Mouse (Mus musculus) left cerebral cortex, adult 2 months (tissue): Measurements from ENCODE around the gene 2810408A11Rik. TPM values are rescaled to one million over a fixed set of nuclear protein-coding genes. Genes with fewer than 3 reads are reported as not detected.
"Not testable (repeated sequence)": the region's sequence is repeated elsewhere in the genome, so short reads cannot be mapped to it uniquely, and the experiment has no call there.

Experiments
- DNase-seq, 2 experiments: peaks; one replicate each; pipeline ENCODE4 v3.0.0; 2021 to 2022; ENCODE audit warnings: low spot score in 2 of 2, mixed read lengths in 1 of 2; ENCODE audit errors: extremely low spot score in 1 of 2
- H3K27ac ChIP-seq: fragments of 200-600 bp; 2 replicates; pipeline ENCODE4 v1.8.1; 2022
- H3K4me3 ChIP-seq: fragments of 200-600 bp; 2 replicates; pipeline ENCODE4 v1.8.1; 2022
- CTCF ChIP-seq: fragments of 200-600 bp; IDR thresholded peaks from 2 replicates; pipeline ENCODE4 v1.8.1; 2022; ENCODE audit warnings: antibody characterized with exemption, mild to moderate bottlenecking, moderate library complexity
- intact Hi-C: fragments of 180-260 bp; cut with DNase I; formaldehyde crosslinking; loops from one replicate; pipeline ENCODE4 v1.15.1; 2025
- total RNA-seq, 2 experiments: library from RNA; stranded (reverse); gene quantifications; 2 replicates each; pipeline ENCODE4 v1.2.3; 2021

Gene 2810408A11Rik
- total RNA-seq, 2 experiments from 2014 or later = 0.23 to 0.87 TPM

DNA sequence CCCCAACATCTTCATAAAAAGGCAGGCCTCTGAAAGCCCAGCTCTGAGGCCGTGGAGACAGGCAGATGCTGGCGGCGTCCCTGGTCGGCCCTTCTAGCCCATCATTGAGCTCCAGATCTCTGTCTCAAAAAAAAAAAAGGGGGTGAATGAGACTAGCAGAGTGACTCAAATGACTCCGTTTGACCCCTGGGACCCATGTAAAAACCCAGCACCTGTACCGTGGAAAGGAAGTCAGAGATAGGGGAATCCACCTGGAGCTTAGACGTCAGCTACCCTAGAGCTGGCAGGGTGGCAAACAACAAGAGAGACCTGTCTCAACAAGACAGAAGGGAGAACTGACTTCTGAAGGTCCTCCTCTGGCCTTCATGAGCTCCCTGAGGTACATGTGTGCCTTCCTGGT is 29.0 kb downstream of the 2810408A11Rik start:
- TF ChIP-seq CTCF = no peak
- Histone ChIP-seq H3K27ac (no peak overlapping the region), H3K4me3 (no peak overlapping the region)
- intact Hi-C loops = no loop called here
- no peak for DNase-seq

DNA sequence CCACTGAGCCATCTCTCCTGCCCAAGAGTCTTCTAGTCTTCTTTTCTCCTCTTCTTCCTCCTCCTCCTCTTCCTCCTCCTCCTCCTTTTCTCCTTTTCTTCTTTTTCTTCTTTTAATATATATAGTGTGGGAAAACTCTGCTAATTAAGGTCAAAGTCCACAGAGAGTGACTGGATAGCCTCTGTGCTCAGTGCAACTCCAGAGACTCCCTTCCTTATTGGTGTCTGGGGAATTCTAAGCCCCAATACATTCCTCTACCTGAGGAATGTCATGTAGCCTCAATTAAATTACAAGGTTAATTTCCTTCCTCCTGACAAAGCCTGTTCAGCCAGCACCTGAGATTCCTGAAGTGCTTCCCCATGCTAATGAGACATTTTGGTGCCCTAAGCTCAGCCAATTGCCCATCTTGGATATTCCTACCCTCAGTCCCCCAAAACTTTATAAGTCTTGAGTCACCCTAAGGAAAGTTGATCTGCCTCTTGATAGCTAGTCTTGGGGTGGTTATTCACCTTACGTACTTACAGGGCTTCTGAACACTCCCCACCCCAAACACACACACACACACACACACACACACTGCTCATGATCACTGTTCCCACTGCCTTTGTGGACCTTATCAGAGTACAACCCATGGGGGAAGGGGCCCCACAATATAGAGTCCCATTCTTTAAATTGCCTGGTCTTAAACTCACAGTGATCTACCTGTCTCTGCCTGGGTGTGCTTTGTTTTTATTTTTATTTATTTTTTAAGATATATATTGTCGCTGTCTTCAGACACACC is 30.3 kb downstream of the 2810408A11Rik start:
- TF ChIP-seq CTCF = no peak
- intact Hi-C loops = no loop called here
- no peak for DNase-seq

DNA sequence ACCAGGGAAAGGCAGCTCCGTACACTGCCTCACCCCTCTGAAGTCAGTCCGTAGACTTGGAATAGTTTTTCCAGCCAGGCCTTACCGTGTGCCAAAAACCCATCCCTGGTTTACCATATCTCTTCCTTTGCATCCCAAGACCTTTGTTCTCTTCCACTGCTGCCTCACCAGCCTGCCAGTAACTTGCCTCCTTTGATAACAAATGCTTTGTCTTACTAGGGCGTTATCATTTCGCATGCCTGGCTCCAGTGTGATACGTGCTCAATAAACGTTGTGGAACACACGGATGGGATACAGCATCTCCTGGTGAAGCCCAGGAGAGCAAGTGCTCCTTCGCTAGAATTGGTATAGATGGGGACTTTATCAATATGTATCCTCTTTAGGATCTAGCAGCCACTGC is 33.5 kb downstream of the 2810408A11Rik start:
- intact Hi-C loops = no loop called here

More for the DNA sequence above, 30.3 kb downstream of the 2810408A11Rik start:
- H3K27ac ChIP-seq = no peak overlapping the region
- H3K4me3 ChIP-seq = no peak overlapping the region

DNA sequence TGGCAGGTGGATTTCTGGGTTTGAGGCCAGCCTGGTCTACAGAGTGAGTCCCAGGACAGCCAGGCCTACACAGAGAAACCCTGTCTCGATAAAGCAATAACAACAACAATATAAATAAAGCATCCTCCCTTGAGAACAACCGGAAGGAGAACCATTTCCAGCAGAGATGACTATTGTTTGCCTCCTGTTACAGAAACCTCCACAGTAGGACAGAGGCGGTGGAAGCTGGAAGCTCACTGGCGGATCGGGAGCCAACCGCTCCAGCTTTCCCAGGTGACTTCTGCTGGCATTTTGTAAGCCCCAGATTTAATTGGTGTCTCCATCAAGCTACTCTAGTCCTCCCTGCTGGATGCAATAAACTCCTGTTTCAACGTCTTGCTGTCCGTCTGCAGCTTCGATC is 35.2 kb downstream of the 2810408A11Rik start:
- DNase-seq = no peak
- Histone ChIP-seq H3K4me3 (no peak overlapping the region), H3K27ac (no peak overlapping the region)
- TF ChIP-seq CTCF = no peak
- intact Hi-C loops = no loop called here

More for the DNA sequence above, 33.5 kb downstream of the 2810408A11Rik start:
- no peak for TF ChIP-seq CTCF
- no peak overlapping the region for H3K27ac ChIP-seq
- H3K4me3 ChIP-seq = no peak overlapping the region
- DNase-seq = no peak

DNA sequence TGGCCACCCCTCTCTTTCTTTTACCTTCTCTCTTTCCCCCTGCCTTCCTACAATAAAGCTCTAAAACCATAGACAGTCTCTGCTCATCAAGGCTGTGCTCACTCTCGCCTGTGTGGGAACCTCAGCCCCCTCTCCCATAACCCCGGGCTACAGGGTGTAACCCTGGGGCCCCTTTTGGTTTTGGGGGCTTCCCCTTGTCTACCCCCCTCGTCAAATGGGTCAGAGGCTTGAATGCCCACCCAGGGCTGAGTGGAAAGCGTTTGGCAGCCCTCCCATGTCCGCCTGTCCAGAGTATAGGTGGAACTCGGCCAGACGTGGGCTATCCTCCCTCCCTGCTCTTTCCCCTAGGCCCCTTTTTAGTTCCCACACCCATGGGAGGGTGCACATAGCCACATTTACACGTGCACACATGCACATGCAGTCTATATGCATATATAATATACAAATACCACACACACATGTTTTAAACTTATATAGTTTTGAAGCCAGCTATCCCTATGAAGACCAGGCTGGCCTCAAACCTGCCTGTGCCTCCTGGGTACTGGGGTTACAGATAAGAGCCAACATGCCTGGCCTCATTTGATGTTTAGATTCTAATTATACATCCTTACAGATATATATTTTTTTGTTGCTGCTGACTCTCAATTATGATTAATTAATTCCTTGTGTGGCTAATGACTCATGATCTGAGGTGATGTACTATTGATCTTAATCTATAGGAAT is 36.5 kb downstream of the 2810408A11Rik start:
- no peak for DNase-seq
- TF ChIP-seq CTCF = no peak
- no peak overlapping the region for H3K27ac ChIP-seq
- intact Hi-C loops = loop anchor here (5.0 kb wide), 1 partner anchor 52 kb away; no protein-coding TSS in a partner anchor
- H3K4me3 ChIP-seq = no peak overlapping the region

DNA sequence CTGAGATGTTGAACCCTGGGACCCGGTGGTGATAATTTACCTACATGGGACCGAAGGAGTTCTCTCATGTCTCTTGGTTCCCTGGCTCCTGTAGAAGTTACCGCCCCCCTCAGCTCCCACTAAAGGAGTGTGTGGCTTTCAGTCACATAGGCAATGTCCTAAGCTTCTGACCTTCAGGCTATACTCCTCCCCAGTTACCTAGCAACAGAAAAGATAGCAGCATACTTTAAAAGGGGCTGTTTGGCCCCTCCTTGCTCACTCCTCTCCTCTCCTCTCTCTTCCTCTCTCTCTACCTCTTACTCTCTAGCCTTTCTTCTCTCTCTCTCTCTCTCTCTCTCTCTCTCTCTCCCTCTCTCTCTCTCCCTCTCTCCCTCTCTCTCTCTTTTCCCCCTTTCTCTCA is 37.1 kb downstream of the 2810408A11Rik start:
- not testable (repeated sequence) for H3K4me3 ChIP-seq, DNase-seq, H3K27ac ChIP-seq
- intact Hi-C loops = loop anchor here (5.0 kb wide), 1 partner anchor 51 kb away; no protein-coding TSS in a partner anchor

DNA sequence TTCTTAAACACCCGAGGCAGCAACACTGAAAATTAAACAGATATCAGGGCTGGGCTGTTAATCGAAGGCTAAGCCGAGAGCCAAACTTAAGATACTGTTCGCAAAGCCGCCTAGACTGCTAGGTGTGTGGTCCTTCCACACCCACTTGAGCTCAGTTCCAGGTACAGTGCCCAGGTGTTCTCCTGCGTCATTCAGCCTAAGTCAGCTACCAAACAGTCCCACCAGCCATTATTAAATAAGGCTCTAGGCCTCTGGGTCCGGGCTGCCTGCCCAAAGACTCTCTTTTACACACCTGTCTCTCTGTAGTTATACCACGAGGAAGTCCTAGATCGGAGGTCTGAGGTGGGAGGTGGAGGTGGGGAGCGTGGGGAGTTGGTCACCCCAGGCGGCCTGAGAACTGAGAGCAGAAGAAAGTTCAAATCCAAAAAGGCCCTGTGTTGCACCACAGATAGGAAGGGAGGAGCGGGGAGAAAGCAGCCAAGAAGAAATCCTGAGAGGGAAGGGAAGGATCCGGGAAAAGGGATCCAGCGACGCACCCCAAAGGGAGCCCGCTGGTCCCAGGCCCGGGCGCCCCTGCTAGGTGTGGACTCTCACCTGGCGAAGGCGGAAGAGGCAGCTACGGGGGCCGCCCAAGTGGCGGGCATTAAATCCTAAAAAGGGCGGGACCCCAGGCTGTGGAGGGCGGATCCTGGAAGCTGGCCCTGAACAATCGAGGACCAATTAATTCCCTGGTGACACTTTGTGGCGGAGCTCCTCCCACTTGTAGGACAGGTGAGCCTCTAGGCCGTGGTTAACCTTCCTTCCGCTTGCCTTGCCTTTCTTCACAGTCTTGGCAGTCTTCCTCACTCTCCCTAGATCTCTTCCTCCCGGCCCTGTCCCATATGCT is 42.4 kb downstream of the 2810408A11Rik start, which contains the start of gene Tnk1:
Tnk1 (minus strand) TSS at position 618 of the 886 bp plus-strand sequence.
- TF ChIP-seq CTCF = no peak

DNA sequence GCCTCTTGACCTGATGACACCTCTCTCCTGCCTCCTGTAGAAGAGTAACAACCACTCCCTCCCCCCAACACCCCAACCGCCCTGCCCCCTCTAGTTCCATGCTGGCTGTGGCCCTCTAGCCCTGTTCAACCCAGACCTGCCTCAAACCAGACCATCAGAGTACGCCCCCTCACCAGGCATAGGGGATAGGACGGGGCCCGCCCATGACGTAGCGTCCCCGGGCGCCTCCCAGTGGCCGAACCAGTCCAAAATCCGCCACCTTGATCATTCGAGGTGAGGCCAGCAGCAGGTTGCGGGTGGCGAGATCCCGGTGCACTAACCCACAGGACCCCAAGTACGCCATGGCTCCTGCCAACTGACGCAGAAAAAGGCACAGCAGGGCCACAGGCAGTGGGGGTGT is 45.4 kb downstream of the 2810408A11Rik start:
- intact Hi-C loops = no loop called here
- Histone ChIP-seq H3K27ac (no peak overlapping the region), H3K4me3 (no peak overlapping the region)
- peak; percentile 46 for TF ChIP-seq CTCF
- DNase-seq = no peak

More for the DNA sequence above, 42.4 kb downstream of the 2810408A11Rik start, which contains the start of gene Tnk1:
- H3K27ac ChIP-seq = no peak within 1 kb of the TSS
- intact Hi-C loops = no loop called here
- H3K4me3 ChIP-seq = no peak within 1 kb of the TSS
- no peak for DNase-seq

DNA sequence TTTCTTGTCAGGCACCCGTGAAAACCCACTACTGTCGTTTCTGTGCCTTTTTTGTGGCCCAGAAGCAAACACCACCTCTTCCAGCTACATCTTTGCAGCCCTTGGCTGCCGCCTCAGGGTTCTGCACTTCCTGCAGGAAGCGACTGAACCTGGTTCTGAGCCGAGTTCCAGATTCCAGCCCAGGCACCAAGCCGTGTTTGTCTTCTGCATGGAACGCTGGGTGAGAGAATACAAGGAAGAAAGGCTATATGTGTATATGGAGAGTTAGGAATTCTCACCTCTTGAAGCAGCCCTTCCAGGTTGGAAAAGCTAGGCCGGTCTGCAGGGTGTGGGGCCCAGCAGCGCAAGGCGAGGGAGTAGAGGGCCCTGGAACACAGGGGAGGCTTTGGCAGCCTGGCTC is 46.1 kb downstream of the 2810408A11Rik start:
- DNase-seq = no peak
- Histone ChIP-seq H3K4me3 (no peak overlapping the region), H3K27ac (no peak overlapping the region)
- no peak for TF ChIP-seq CTCF
- intact Hi-C loops = no loop called here

DNA sequence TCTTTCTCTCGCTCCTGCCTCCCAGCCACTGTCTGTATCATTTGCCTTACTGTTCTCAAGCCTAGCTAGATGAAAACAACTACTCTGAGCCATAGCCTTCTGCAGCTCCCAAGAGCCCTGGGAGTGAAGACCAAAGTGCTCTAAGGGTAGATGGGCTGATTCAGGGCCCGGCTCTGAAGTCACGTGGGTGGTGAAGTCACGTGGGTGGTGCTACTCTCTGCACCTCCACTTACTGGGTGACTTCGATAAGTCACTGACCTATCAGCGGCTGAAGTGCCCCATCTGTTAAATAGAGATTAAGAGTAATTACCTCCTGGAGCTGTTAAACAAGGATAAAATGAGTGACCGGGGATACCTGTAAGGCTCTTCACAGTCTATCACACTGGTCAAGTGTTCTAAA is 46.8 kb downstream of the 2810408A11Rik start:
- no peak for DNase-seq
- intact Hi-C loops = no loop called here
- H3K4me3 ChIP-seq = no peak overlapping the region
- no peak for TF ChIP-seq CTCF
- no peak overlapping the region for H3K27ac ChIP-seq

DNA sequence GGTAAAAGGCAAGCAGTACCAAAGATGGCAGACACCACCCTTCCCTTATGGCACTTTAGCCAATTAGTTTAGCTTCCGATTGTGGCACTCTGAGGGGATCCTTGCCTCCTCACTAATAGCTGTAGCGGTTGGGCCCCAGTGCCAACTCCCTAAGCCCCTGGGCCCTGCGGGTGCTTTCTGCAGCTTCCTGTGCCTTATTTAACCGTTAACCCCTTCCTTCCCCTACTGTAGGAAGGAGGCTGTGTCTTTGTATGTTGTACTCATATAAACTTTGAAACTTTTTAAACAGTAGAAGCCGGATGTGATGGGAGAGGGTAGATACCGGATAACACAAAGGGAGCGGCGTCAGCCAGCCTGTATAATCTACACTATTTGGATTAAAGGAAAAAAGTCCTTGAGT is 50.0 kb downstream of the 2810408A11Rik start:
- intact Hi-C loops = no loop called here
- Histone ChIP-seq H3K27ac (no peak overlapping the region), H3K4me3 (no peak overlapping the region)
- no peak for DNase-seq
- no peak for TF ChIP-seq CTCF
